Mouse (Mus musculus) CH12.LX (cell line): ENCODE results near the gene Rnf43.

ENCODE experiments used
- BHLHE40 ChIP-seq: IDR thresholded peaks from 2 replicates; pipeline ENCODE4 v1.6.1; 2011; ENCODE audit warnings: mild to moderate bottlenecking, low read depth, low read length, improper control_type of control experiment
- CHD1 ChIP-seq: IDR thresholded peaks from 2 replicates; pipeline ENCODE4 v1.6.1; 2012; ENCODE audit warnings: low read depth, low read length, improper control_type of control experiment, inconsistent platforms
- CTCF ChIP-seq, 2 experiments: IDR thresholded peaks in 1 of 2; conservative IDR thresholded peaks in 1 of 2; 2 replicates each; pipeline ENCODE4 v1.5.1; 2011 to 2012; ENCODE audit warnings: low read depth in 2 of 2, low read length in 2 of 2, improper control_type of control experiment in 1 of 2, inconsistent platforms in 1 of 2, mild to moderate bottlenecking in 1 of 2, moderate library complexity in 1 of 2
- EP300 ChIP-seq: IDR thresholded peaks from 2 replicates; pipeline ENCODE4 v1.6.1; 2011; ENCODE audit warnings: low read length, improper control_type of control experiment
- ETS1 ChIP-seq: conservative IDR thresholded peaks from 2 replicates; pipeline ENCODE4 v1.6.1; 2012; ENCODE audit warnings: low read depth, mild to moderate bottlenecking, inconsistent platforms, low read length, improper control_type of control experiment, moderate library complexity
- MEF2A ChIP-seq: IDR thresholded peaks from 2 replicates; pipeline ENCODE4 v1.6.1; 2014; ENCODE audit warnings: low read depth, mild to moderate bottlenecking, inconsistent platforms, low read length, improper control_type of control experiment, borderline replicate concordance
- MXI1 ChIP-seq: IDR thresholded peaks from 2 replicates; pipeline ENCODE4 v1.6.1; 2011; ENCODE audit warnings: mild to moderate bottlenecking, low read depth, low read length, improper control_type of control experiment
- NRF1 ChIP-seq: IDR thresholded peaks from 2 replicates; pipeline ENCODE4 v1.6.1; 2014; ENCODE audit warnings: low read depth, mild to moderate bottlenecking, inconsistent platforms, low read length, improper control_type of control experiment, moderate library complexity
- POLR2A ChIP-seq: IDR thresholded peaks from 2 replicates; pipeline ENCODE4 v1.6.1; 2011; ENCODE audit warnings: low read depth, mild to moderate bottlenecking, improper control_type of control experiment, low read length
- POLR2AphosphoS2 ChIP-seq: IDR thresholded peaks from 2 replicates; pipeline ENCODE4 v1.6.1; 2011; ENCODE audit warnings: low read depth, low read length, improper control_type of control experiment
- SIN3A ChIP-seq: IDR thresholded peaks from 2 replicates; pipeline ENCODE4 v1.6.1; 2012; ENCODE audit warnings: low read length, improper control_type of control experiment, inconsistent platforms
- USF1 ChIP-seq: IDR thresholded peaks from 2 replicates; pipeline ENCODE4 v1.6.1; 2014; ENCODE audit warnings: low read depth, mild to moderate bottlenecking, inconsistent platforms, low read length, improper control_type of control experiment
- ZKSCAN1 ChIP-seq: IDR thresholded peaks from 2 replicates; pipeline ENCODE4 v1.6.1; 2012; ENCODE audit warnings: low read depth, inconsistent platforms, low read length, improper control_type of control experiment, borderline replicate concordance

GRCm38 (mm10) chr11:87665224-87665623, 2.7 kb downstream of the Rnf43 start:
- TF ChIP-seq POLR2A (peak; percentile 60), ETS1 (peak; percentile 33; the same call in 1 of the 2 replicates), CTCF (conservative IDR thresholded peaks at IDR 0.05 in 1 of 2, IDR thresholded peaks at IDR 0.05 in 1 of 2; ENCODE audit: low read depth in 2 of 2, low read length in 2 of 2) (no peak), MEF2A (no peak), USF1 (peak; percentile 63), POLR2AphosphoS2 (0 out of 2 replicates have a peak, but pooled peaks have one; percentile 57), SIN3A (peak; percentile 98), ZKSCAN1 (no peak), MXI1 (peak; percentile 99), NRF1 (peak; percentile 70), BHLHE40 (peak; percentile 62), CHD1 (peak; percentile 95), EP300 (peak; percentile 53; the same call in 1 of the 2 replicates)
